Mouse (Mus musculus): Measurements from ENCODE around the gene 4930404H24Rik.

Gene 4930404H24Rik

GRCm38 (mm10) chr2:153512416-153513323 lies 20.1 kb downstream of the 4930404H24Rik start:
- no peak for DNase-seq

- DNase-seq = no peak
Observed at GRCm38 (mm10) chr2:153513983-153514382, 21.4 kb downstream of the 4930404H24Rik start.

DNA sequence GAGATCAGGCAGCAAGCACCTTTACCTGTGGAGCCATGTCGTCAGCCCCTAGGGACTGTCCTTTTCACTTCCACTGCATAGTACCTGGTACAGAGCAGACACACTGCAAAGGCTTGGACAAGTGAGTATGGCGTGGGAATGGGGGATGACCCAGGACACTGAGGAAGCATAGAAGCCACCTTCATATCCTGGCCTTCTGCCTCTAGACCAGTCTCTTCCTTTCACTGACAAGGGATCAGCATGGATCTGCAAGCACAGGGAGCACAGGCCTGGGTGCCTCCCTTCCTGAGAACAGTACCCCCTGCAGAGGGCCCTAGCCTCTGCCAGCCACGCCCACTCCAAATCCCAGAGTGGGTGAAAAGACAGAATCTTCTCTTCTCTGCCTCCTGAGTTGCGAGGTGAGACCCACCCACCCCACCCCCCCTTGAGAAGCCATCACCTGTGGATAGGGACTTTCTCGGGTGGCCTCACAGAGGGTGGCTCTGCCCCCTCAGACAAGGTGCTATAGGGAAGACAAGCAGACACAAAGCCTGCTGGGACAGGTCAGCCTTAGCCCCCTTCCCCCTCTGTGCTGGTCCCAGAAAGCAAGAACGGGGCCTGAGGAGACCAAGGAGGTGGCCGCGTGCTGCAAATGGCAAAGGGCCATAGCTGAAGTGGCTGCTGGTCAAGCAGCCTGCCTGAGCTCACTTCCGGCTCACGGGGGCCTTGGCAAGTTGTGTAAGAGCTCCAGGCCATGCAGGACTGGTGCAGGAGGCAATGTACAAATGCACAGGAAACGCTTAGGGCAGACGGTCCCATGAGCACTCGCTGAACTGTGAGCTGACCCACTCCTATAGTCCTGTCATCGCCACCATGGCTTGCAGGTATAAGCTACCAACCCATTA lies 22.1 kb downstream of the 4930404H24Rik start:
- no peak for DNase-seq

DNA sequence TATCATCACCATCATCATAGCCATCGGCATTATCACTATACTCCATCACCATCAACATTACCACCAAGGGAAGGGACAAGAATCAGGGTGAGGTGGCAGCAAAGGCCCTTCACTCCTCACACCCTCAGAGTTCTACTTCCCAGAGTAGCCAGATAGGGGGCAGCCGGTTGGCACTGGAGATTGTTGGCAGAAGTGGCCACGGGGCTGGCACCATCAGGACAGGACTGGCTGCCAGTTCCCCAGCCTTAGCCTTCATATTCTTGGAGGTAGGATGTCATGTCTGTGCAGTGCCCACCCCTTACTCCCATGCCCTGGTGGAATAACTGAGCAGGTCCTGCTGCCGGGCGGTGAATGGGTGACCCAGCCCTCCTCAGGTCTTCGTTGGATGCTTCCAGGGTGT lies 23.0 kb downstream of the 4930404H24Rik start:
- no peak for DNase-seq

- no peak for DNase-seq
Observed at GRCm38 (mm10) chr2:153516961-153517360, 24.4 kb downstream of the 4930404H24Rik start.

DNA sequence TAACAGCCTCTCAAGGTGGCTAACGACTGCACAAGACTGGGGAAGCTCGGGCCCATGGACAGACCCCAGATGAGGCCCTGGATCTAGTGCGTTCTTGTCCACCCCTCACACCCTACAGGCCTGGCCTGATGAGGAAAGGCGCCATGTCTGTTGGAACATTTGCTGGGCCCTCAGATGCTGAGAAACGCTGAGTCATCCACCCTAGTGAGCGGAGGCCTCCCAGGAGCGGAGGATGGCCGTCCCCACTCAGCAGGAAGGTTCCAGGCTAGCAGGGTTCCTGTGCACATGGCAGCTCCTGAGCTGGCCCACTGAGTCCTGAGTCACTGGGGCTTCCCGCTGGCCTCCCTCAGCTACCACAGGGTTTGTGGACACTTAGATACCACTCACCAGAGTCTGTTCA lies 27.5 kb downstream of the 4930404H24Rik start:
- DNase-seq = no peak

DNA sequence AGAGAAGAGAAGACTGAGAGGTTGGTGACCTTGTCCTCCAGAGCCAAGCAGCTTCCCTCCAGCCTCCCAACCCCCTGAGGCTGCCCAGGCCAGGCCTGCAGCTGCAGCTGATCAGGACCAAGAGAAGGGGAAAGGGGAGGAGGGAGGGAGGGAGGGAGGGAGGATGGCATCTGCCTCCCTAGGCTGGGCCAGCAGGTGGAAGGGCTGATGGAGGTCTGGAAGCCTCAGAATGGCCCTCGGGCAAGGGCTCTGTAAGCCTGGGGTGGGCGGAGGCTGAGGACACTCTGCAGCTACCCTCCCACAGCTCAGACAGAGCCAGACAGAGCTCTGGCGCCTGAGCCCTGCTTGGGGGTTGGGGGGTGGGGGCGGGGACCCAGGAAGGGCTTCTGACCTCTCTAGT lies 29.7 kb downstream of the 4930404H24Rik start:
- DNase-seq = no peak

GRCm38 (mm10) chr2:153523143-153523542 lies 30.6 kb downstream of the 4930404H24Rik start:
- no peak for DNase-seq

DNA sequence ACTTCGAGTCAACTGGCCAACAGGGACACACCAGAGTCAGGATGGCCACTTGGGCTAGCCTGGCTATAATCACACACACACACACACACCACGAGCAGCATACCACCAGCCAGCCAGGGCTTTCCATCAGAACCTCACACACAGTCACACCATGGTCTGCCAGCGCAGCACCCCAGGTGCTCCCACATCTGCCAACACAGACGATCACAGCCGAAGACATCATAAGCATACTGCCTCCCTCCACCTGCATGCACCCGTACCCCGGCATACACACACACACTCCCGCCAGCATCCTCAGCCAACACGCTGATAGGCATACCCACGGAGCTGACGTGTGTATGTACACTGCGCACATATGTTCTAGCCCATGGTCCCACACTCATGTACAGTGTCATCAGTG lies 31.1 kb downstream of the 4930404H24Rik start:
- no peak for DNase-seq

GRCm38 (mm10) chr2:153524727-153525126 lies 32.1 kb downstream of the 4930404H24Rik start:
- no peak for DNase-seq

- no peak for DNase-seq
Observed at GRCm38 (mm10) chr2:153525906-153526311, 33.3 kb downstream of the 4930404H24Rik start.

DNA sequence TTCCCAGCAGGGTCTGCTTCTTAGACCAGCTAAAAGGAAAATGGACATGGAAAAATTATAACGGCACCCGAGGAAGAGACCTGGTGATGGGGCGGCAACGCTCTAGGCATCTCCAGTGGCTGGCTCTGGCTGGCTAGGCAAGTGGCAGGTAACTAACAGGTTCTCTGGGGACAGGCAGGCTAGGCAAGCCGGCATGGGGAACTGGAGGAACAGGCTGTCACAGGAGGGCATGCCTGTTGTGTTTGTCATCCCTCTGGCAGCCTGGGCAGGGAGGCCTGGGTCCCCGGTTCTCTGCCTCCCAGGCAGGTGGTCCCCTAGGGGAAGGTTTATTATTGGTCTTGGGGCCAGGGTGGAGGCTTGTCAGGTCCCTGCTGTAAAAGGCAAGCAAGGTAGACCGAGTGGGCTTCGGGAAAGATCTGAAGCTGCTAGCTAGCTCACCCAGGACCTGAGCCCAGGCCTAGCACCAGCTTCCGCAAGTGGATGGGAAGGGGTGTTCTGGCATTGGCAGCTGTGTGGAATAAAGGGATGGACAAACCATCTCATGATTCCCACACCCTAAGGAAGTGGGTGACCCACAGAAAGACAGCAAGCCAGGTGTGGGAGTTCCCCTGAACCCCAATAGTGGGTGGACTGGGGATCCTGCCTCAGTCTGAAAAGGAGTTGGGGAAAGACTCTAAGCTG lies 34.4 kb downstream of the 4930404H24Rik start:
- DNase-seq = peak; percentile 22

- peak; percentile 49 for DNase-seq
Observed at GRCm38 (mm10) chr2:153527580-153528531, 35.3 kb downstream of the 4930404H24Rik start.

- peak; percentile 36 for DNase-seq
Observed at GRCm38 (mm10) chr2:153528571-153529364, 36.2 kb downstream of the 4930404H24Rik start.

- DNase-seq = peak; percentile 51
Observed at GRCm38 (mm10) chr2:153529365-153529781, 36.8 kb downstream of the 4930404H24Rik start.

DNA sequence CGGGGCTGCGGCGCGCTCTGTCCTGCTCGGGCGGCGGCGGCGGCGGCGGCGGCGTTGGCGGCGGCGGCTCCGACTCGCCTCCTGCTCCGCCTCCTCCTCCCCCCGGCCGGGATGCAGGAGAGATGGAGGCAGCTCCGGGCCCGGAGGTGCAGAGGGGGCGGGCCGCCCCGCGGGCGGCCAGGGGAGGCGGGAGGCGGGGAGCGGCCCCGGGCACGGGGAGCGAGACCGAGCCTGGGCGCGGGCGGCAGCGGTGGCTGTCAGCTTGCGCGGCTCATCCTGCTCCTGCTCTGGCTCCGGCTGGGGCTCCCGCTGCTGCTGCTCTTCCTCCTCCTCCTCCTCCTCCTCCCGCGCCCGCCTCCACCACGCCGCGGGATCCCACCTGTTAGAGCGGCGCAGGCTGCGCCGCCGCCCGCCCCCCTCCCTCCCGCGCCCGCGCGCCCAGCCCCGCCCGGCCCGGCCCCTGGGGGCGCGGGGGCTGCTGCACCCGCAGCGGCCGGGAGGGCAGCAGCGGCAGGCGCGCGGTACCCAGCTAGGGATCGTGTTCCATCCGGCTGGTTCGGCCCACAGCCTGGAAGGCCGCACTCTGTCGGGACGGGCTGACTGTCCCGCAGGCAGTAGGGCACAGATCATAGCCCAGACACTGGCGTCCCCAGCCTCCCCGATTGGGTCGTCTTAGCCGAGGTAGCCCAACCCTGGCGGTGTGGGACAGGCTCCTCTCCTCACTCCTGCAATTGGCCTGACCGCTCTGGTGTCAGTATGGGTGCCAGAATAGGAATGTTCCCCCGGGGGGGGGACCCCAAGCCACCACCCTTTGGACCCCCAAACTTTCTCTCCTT lies 37.6 kb downstream of the 4930404H24Rik start, which contains the start of gene Nol4l:
Nol4l (minus strand) TSS at position 41 of the 836 bp plus-strand sequence.
- peak; percentile 54 for DNase-seq

DNA sequence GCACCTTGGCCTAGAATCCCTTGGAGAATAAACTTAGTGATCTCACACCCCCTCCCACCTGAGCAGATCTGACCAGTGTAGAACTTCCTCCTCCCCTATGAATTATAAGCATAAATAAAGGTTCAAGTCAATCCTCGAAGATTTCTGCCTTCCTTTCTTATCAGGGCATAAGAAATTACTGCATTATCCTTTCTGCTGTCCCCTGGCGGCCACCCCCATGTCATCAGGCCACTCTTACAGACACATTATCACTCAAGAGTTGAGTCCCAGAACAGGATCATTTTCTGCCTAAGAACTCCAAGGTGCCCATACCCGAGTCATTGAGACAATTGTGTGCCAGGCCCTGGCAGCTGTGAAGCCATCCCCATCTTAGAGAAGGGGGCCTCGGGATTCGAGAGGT lies 38.4 kb downstream of the 4930404H24Rik start:
- DNase-seq = no peak

DNA sequence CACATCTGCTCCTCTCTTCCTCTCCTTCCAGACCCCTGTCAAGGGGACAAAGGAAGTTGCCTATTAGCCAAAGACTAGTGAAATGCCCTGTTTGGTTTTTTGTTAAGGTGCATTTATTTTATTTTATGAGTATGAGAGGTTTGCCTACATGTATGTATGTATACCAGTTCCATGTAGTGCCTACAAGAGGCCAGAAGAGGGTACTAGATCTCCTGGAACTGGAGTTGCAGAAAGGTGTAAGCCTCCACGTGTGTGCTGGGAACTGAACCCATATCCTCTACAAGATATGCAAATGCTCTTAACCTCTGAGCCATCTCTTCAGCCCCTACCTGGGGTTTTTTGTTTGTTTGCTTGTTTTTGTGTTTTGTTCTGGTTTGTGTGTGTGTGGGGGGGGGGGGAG lies 41.4 kb downstream of the 4930404H24Rik start:
- no peak for DNase-seq

- DNase-seq = no peak
Observed at GRCm38 (mm10) chr2:153538898-153539297, 46.3 kb downstream of the 4930404H24Rik start.

Data from right cerebral cortex, postnatal 25 days (tissue).